Mouse (Mus musculus) urinary bladder, postnatal 10 days (tissue): Measurements from ENCODE around the gene Gm11027.
"Not testable (repeated sequence)": the region's sequence is repeated elsewhere in the genome, so short reads cannot be mapped to it uniquely, and the experiment has no call there.

Source experiments
- DNase-seq: peaks from one replicate; pipeline ENCODE4 v3.0.0; 2022; ENCODE audit warnings: low spot score

The Gm11027 gene

GRCm38 (mm10) chr12:116275086-116275485, at the start of gene Gm11027:
Gm11027 (plus strand) TSS chr12:116275386.
- not testable (repeated sequence) for DNase-seq

DNA sequence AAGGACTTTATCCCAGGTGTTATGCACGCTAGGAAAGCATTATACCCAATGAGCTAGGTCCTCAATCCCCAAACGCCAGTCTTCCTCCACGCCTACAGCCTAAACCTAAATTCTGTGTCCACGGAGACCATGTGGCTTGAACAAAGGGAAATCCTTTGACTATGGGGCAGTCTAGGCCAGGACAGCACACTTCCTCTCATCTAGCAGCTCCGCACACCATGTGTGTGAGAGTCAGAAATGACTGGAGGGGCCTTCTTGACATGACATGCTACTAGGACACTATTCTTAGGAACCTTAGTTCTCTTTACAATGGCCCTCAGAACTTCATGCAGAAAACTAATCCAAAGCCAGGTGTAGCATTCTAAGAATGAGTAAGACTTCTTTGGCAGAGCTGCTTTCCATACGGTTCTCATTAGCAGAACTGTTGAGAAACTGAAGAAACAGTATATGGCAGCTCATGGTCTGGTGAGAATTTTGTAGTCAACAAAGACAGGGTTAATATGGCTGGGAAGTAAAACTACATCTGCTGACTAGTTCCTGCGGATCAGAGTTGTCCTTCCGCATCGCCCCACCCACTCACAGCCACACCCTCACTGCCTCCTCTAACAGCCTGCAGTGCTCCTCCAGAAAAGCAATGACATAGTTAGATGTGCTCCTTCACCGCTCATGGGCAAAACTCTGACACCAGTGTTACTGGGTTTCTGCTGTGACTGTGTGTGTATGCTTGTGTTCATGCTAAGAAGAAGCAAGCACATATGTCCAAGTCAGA, 48.7 kb upstream of the Gm11027 start:
- DNase-seq = no peak

- DNase-seq = no peak
Measured at GRCm38 (mm10) chr12:116229451-116229850, 45.7 kb upstream of the Gm11027 start.

GRCm38 (mm10) chr12:116231612-116232011, 43.6 kb upstream of the Gm11027 start:
- DNase-seq = peak; percentile 28

GRCm38 (mm10) chr12:116232061-116232460, 43.1 kb upstream of the Gm11027 start:
- DNase-seq = no peak

DNA sequence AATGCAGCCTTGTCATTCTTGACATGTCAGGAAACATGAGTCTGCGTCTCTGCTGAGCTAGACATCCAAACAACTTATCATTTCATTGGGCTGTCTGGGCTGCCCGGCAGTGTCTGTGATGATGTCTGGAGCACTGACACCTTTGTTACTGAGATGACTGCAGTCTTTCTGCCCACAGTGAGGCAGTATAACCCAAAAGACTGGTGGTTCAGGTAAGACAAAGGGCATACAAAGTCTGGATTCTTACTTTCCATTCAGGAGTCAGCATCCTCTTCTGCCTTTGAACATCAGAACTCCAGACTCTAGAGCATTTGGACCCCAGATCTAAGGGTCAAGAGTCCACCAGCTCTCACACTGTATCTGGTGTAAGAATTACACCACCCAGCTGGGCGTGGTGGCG, 39.8 kb upstream of the Gm11027 start:
- DNase-seq = no peak

DNA sequence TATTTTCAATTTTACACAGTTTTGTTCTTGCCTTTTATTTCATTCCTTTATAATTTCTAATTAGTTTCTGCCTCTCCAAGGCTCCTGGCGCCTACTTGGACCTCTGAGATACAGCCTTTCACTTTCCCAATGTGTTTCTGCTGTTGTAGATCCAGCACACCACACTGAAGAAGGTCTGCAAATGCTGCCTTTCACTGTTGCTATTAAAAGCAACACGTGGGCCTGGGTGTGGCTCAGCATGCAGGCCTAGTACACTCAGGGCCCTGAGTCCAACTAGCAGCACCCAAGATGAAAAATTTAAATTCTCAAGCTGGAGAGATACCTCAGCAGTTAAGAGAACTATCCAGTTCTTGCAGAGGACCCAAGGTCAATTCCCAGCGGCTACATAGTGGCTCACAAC, 38.5 kb upstream of the Gm11027 start:
- DNase-seq = no peak

- DNase-seq = no peak
Measured at GRCm38 (mm10) chr12:116238370-116238769, 36.8 kb upstream of the Gm11027 start.

- DNase-seq = no peak
Measured at GRCm38 (mm10) chr12:116238803-116239202, 36.4 kb upstream of the Gm11027 start.

DNA sequence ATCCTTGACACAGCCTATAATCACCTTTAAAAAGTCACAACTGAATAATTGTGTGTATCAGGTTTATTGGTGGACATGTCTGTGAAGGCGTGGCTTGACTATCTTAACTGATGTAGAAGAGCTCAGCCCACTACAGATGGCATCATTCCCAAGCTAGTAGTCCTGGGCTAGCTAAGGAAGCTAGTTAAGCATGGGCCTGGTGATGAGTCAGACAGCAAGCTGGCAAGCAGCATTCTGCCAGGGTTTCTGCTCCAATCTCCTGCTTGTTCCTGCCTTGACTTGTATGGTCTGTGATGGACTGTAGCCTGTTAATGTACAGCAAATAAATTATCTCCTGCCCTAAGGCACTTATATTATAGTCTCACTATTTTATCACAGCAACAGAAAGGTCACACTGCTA, 30.6 kb upstream of the Gm11027 start:
- DNase-seq = no peak

DNA sequence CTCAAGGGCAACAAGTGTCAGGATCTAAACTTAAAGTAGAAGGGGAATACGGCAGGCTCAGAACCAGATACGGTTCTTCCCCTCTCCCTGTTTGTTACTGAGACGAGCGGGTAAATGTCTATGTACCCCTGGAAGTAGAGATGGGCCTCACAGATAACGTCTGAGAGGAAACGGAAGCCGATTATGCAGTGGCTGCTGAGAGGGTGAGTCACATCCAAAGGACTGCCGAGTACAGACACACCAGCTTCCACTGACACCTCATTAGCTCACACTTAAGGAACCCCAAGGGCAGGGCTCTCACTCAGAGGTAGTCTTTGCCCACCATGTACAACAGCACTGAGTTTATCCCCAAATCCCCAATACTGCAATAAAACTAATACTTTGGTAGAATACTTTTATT, 20.5 kb upstream of the Gm11027 start:
- no peak for DNase-seq

- DNase-seq = no peak
Measured at GRCm38 (mm10) chr12:116255636-116256035, 19.6 kb upstream of the Gm11027 start.

GRCm38 (mm10) chr12:116258321-116258720, 16.9 kb upstream of the Gm11027 start:
- no peak for DNase-seq

DNA sequence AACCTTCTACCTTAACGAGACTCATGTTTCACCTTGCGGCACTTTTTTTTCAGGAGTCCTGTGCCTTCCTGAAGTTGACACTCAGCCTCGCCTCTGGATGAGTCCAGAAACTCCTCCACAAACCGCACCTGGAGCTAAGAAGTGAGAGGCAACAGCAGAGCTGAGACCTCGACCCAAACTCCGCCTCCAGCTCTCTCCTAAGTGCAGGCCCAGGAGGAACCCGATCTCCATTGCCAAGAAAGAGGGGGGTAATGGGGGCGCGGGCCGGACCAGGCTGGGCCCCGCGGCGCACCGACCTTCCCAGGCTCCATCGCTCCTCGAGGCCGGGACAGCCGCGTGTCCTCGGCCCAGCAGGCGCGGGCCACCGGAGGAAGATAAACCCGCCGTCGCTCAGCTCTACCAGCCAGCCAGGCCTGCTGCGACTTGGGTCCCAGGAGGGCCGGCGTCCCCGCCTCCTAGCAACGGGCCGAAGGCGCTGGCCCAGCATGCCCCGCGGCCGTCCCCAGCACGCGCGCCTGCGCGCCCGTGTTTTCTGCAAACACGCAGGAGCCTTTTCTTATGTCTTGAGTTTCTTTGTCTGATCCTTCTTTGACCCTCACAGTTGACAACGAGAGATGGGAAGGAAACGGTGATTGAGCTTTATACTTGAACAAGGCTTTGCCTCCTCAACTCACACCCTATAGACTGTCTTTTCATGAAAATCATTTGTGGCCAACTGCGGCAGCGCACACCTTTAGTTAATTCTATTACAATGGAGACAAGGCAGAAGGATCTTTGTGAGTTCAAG, 12.4 kb upstream of the Gm11027 start, which contains the start of gene Wdr60:
Gene Wdr60, minus strand, starts transcription at position 468 of the 787 bp plus-strand sequence.
- peak; percentile 48 for DNase-seq

DNA sequence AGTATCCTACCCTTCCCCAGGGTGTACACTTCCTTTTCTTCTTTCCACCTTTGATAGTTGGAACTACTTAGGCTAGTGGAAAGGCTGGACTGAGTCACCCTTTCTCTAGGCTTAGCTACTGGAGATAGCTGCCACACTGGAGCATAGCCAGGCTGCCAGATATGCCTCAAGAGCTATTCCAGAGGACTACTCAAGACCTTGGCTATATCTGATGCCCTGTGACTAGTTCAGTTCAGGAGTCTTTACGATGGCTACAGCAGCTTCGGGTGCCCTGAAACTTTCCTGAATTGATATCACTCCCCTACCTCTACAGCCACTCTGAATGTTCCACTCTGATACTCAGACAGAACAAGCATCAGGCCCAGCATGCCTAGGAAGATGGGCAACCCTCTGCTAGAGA, 10.4 kb upstream of the Gm11027 start:
- DNase-seq = no peak

DNA sequence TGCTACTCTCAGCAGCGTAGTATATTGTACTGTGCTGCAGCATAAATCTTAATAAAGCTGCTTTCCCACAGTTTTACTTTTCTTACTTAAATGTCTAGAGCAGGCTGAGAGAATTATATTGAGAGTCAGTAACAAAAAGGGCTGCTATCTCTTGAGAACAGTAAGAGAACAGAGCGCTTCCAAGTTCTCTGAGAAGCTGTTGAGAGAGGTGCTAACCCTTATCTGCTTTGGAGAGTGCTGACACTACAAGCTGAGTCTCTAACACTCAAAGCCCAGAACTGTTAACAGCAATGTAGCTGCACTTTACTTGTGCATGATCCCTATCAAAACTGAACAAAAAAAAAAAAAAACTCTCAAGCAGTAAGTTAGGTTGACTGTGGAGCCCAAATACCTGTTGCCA, 9.9 kb upstream of the Gm11027 start:
- no peak for DNase-seq

GRCm38 (mm10) chr12:116269450-116269849, 5.7 kb upstream of the Gm11027 start:
- no peak for DNase-seq

DNA sequence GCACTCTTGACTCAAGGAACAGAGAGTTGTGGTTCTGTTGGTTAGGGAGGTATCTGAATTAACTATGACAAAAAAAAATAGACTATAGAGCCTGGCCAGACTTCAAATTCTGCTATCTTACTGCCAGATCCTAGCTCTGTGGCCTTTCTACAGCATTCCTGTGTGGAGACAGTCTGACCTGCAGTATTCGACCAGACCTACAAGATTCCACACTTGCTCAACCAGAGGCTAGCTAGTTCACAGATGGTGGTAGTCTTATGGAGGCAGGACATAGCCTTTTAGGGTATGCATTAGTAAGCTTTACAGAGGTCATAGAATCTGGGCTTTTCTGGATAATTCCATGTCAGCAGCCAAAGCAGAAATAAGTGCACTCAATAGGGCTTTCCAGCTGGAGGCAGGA, 4.6 kb upstream of the Gm11027 start:
- DNase-seq = no peak

DNA sequence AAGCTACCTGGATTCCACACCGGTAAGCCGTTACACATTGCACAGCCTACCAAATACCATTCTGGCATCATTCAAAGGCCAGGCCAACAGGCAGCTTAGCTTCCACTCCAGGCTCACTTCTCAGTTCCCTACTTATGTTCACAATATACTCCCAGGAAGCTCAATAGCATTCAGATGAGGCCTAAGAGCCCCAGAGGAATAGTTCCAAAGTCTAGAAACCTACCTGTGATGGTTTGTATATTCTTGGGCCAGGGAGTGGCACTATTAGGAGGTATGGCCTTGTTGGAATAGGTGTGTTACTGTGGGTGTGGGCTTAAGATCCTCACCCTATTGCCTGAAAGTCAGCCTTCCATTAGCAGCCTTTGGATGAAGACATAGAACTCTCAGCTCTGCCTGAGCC, 4.1 kb upstream of the Gm11027 start:
- DNase-seq = no peak

DNA sequence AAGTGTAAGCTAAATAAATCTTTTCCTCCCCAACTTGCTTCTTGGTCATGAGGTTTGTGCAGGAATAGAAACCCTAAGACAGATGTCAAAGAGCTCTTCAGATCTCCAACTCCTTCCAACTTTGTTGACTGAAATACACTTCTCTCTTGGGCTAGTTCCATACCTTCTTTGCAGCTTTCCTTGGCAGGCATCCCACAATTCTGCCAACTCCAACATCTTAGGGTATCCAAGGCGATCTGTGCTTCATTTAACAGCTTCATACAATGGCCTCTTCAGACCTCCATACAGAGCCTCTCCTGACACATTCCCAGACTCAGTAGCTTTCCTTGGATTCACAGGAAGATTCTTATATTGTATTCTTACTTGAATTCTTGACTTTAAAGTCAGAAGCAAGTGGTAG, 1.5 kb upstream of the Gm11027 start:
- no peak for DNase-seq

GRCm38 (mm10) chr12:116275631-116276030, 445 bp downstream of the Gm11027 start:
- DNase-seq = no peak

- DNase-seq = no peak
Measured at GRCm38 (mm10) chr12:116276961-116277360, 1.8 kb downstream of the Gm11027 start.

DNA sequence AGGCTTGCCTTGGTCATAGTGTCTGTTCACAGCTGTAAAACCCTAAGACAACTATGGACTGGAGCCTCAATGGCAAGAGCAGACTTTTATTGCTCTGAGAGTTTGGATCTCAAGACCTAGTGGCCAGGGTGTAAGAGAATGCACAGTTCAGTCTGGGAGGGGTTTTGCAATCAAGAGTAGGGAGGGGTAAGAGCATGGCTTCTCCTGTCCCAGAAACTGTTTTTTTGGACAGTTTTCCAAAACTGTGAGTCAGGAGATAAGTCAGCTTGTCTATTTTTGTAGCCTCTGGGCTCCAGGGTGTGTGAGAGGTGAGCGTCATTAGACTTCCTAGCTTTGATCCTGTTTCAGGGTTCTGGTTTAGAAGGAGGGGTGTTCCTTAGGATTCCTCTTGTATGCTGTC, 3.4 kb downstream of the Gm11027 start:
- DNase-seq = no peak
